Mouse (Mus musculus): ENCODE data around the gene Fam20a.
A peak's percentile ranks its signal among the peaks of the same experiment; 100 is the strongest.

DNA sequence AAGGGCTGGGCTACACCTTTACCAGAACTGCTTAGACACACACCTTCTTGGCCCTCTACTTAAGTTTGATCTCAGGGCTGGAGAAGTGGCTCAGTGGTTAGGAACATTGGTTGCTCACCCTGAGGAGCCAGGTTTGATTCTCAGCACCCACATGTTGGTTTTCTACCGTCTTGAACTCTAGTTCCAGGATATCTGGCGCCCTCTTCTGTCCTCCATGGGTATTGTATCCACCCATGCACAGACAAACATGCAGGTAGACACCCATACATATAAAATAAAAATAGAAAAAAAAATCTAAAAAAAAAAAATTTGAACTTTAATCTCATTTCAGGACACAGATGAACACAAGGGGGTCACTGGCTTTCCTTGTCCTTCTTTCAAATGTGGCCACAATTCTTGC is 22.3 kb downstream of the Fam20a start:
- TF ChIP-seq CTCF (IDR thresholded peaks at IDR 0.05; ENCODE audit: low read depth), result peak; percentile 36
- no peak for TF ChIP-seq EP300 (IDR thresholded peaks at IDR 0.05; ENCODE audit: low read depth)

Measured in liver, embryonic 14.5 days (tissue).